Mouse (Mus musculus) G1E (cell line): Measurements from ENCODE around the gene Adarb2.

ENCODE experiments used
- CTCF ChIP-seq: IDR thresholded peaks from 2 replicates; pipeline ENCODE4 v1.5.1; 2012; ENCODE audit warnings: low read depth, low read length, inconsistent platforms, mixed read lengths
- GATA1 ChIP-seq: IDR thresholded peaks from 2 replicates; pipeline ENCODE4 v1.6.1; 2012; ENCODE audit warnings: borderline replicate concordance, low read length, inconsistent platforms, mixed read lengths
- GATA2 ChIP-seq: IDR thresholded peaks from 2 replicates; pipeline ENCODE4 v1.6.1; 2012; ENCODE audit warnings: low read depth, low read length, inconsistent platforms, borderline replicate concordance
- POLR2AphosphoS5 ChIP-seq: IDR thresholded peaks from 2 replicates; pipeline ENCODE4 v1.6.1; 2012; ENCODE audit warnings: low read depth, low read length, inconsistent platforms; ENCODE audit not compliant: insufficient replicate concordance
- TAL1 ChIP-seq: conservative IDR thresholded peaks from 2 replicates; pipeline ENCODE4 v1.6.1; 2012; ENCODE audit warnings: low read depth, low read length, inconsistent platforms, mixed read lengths

DNA sequence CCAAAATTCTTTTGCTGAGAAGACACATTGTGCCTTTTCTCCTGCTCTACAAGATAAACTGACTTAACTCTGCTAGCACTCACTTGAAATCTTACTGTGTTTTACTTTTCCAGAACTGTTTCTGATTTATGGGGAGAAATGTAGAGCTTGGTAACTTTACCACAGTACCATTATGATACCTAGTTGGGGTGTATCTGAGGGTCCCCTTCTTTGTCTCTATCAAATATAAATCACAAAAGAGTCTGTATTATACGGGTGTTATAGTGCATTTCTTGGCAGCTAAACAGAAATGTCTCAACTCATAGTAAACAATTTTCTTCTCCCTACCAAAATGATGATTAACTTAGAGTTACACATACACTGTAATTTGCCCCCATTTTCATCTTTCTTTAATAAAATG is 162.9 kb downstream of the Adarb2 start:
- TF ChIP-seq CTCF (no peak), GATA1 (no peak), POLR2AphosphoS5 (no peak), TAL1 (no peak), GATA2 (no peak)
